Mouse (Mus musculus): ENCODE measurements around the gene Gm17631. TPM values are rescaled to one million over a fixed set of nuclear protein-coding genes. Genes with fewer than 3 reads are reported as not detected.
"Not testable (repeated sequence)": the region's sequence is repeated elsewhere in the genome, so short reads cannot be mapped to it uniquely, and the experiment has no call there.

The Gm17631 gene
- polyA plus RNA-seq (2015; fragmentation: Nextera tagmentation; extraction: Ambion mirVana): not detected in 2 replicates

DNA sequence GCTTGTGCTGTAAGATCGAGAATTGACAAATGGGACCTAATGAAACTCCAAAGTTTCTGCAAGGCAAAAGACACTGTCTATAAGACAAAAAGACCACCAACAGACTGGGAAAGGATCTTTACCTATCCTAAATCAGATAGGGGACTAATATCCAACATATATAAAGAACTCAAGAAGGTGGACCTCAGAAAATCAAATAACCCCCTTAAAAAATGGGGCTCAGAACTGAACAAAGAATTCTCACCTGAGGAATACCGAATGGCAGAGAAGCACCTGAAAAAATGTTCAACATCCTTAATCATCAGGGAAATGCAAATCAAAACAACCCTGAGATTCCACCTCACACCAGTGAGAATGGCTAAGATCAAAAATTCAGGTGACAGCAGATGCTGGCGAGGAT lies at the start of gene Gm17631:
Gm17631 (plus strand) TSS at position 301 of the 400 bp plus-strand sequence.
- H3K36me3 ChIP-seq (ENCODE audit: control insufficient read depth, insufficient read depth, low read length); H3K27me3 ChIP-seq (replicated peaks; ENCODE audit: control insufficient read depth, insufficient read depth, low read length); ATAC-seq; H3K4me3 ChIP-seq (ENCODE audit: low read length); H3K9ac ChIP-seq (ENCODE audit: low read depth, low read length); H3K4me1 ChIP-seq (ENCODE audit: control insufficient read depth, insufficient read depth, low read length); H3K9me3 ChIP-seq (ENCODE audit: control insufficient read depth, low read length); H3K4me2 ChIP-seq (ENCODE audit: low read depth, low read length); H3K27ac ChIP-seq (ENCODE audit: low read length): not testable (repeated sequence)
- WGBS: no CpG with 5 or more reads among the region's 3 CpGs

- H3K27ac ChIP-seq (ENCODE audit: low read length): no peak overlapping the region
- 64% methylated on average over 3 of the region's 3 CpGs for WGBS
- no peak for ATAC-seq
- H3K27me3 ChIP-seq (replicated peaks; ENCODE audit: control insufficient read depth, insufficient read depth, low read length): no peaks in the 10 kb centered on the region
- H3K4me1 ChIP-seq (ENCODE audit: control insufficient read depth, insufficient read depth, low read length): no peaks in the 10 kb centered on the region
- no peak overlapping the region for H3K4me3 ChIP-seq (ENCODE audit: low read length)
- no peak overlapping the region for H3K9ac ChIP-seq (ENCODE audit: low read depth, low read length)
- 0 out of 2 replicates have a peak, but pooled peaks cover 5% of the 10 kb centered on the region for H3K9me3 ChIP-seq (ENCODE audit: control insufficient read depth, low read length)
- H3K36me3 ChIP-seq (ENCODE audit: control insufficient read depth, insufficient read depth, low read length): no peaks in the 10 kb centered on the region
- H3K4me2 ChIP-seq (ENCODE audit: low read depth, low read length): no peak overlapping the region
Measured at GRCm38 (mm10) chr6:129817731-129818130, 44.7 kb upstream of the Gm17631 start.

GRCm38 (mm10) chr6:129824004-129824403 lies 38.4 kb upstream of the Gm17631 start:
- H3K4me2 ChIP-seq (ENCODE audit: low read depth, low read length): no peak overlapping the region
- no peaks in the 10 kb centered on the region for H3K27me3 ChIP-seq (replicated peaks; ENCODE audit: control insufficient read depth, insufficient read depth, low read length)
- peaks cover 9% of the 10 kb centered on the region; the same call in 1 of the 2 replicates for H3K9me3 ChIP-seq (ENCODE audit: control insufficient read depth, low read length)
- no peak overlapping the region for H3K9ac ChIP-seq (ENCODE audit: low read depth, low read length)
- ATAC-seq: no peak
- no peaks in the 10 kb centered on the region for H3K36me3 ChIP-seq (ENCODE audit: control insufficient read depth, insufficient read depth, low read length)
- no peaks in the 10 kb centered on the region for H3K4me1 ChIP-seq (ENCODE audit: control insufficient read depth, insufficient read depth, low read length)
- 87% methylated on average over 1 of the region's 1 CpGs for WGBS
- H3K27ac ChIP-seq (ENCODE audit: low read length): no peak overlapping the region
- H3K4me3 ChIP-seq (ENCODE audit: low read length): no peak overlapping the region

DNA sequence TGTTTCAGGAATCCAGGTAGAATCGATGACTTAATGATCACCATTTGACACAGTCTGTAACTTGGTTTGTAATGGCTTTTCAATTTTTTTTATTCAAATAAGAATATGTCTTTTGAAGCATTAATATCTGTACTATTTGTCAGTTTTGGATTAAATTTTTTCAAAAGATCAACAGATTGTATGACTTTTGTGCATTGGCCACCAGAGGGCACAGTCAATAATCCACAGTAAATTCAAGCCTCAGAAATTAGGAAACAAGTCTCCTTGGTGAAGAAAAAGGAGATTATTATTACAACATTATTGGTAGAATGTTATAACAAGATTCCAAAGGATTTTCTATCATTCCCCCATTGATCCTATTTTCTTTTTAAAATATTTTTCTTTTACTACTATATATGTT lies 36.9 kb upstream of the Gm17631 start:
- WGBS: 81% methylated on average over 1 of the region's 1 CpGs
- H3K27me3 ChIP-seq (replicated peaks; ENCODE audit: control insufficient read depth, insufficient read depth, low read length): no peaks in the 10 kb centered on the region
- no peak for ATAC-seq

GRCm38 (mm10) chr6:129876549-129876948 lies 14.1 kb downstream of the Gm17631 start, which contains the start of gene Klra17:
Gene Klra17 (minus strand): TSS chr6:129876672.
- H3K4me1 ChIP-seq (ENCODE audit: control insufficient read depth, insufficient read depth, low read length): no peaks in the 10 kb centered on the region
- WGBS: 50% methylated on average over 1 of the region's 1 CpGs
- no peaks in the 10 kb centered on the region for H3K9me3 ChIP-seq (ENCODE audit: control insufficient read depth, low read length)
- no peak within 1 kb of the TSS for H3K9ac ChIP-seq (ENCODE audit: low read depth, low read length)
- no peaks in the 10 kb centered on the region for H3K36me3 ChIP-seq (ENCODE audit: control insufficient read depth, insufficient read depth, low read length)
- H3K4me2 ChIP-seq (ENCODE audit: low read depth, low read length): no peak within 1 kb of the TSS
- H3K27ac ChIP-seq (ENCODE audit: low read length): no peak within 1 kb of the TSS
- H3K27me3 ChIP-seq (replicated peaks; ENCODE audit: control insufficient read depth, insufficient read depth, low read length): no peaks in the 10 kb centered on the region
- no peak within 1 kb of the TSS for H3K4me3 ChIP-seq (ENCODE audit: low read length)
- no peak for ATAC-seq

More for the DNA sequence above, 36.9 kb upstream of the Gm17631 start:
- Histone ChIP-seq H3K9ac (ENCODE audit: low read depth, low read length) (no peak overlapping the region), H3K9me3 (ENCODE audit: control insufficient read depth, low read length) (peaks cover 3% of the 10 kb centered on the region; the same call in 1 of the 2 replicates), H3K27ac (ENCODE audit: low read length) (no peak overlapping the region), H3K36me3 (ENCODE audit: control insufficient read depth, insufficient read depth, low read length) (no peaks in the 10 kb centered on the region), H3K4me1 (ENCODE audit: control insufficient read depth, insufficient read depth, low read length) (no peaks in the 10 kb centered on the region), H3K4me2 (ENCODE audit: low read depth, low read length) (no peak overlapping the region), H3K4me3 (ENCODE audit: low read length) (no peak overlapping the region)

- H3K4me2 ChIP-seq (ENCODE audit: low read depth, low read length): no peak overlapping the region
- no peak overlapping the region for H3K27ac ChIP-seq (ENCODE audit: low read length)
- H3K9me3 ChIP-seq (ENCODE audit: control insufficient read depth, low read length): no peaks in the 10 kb centered on the region
- ATAC-seq: no peak
- no peaks in the 10 kb centered on the region for H3K36me3 ChIP-seq (ENCODE audit: control insufficient read depth, insufficient read depth, low read length)
- H3K4me3 ChIP-seq (ENCODE audit: low read length): no peak overlapping the region
- 89% methylated on average over 2 of the region's 2 CpGs for WGBS
- no peak overlapping the region for H3K9ac ChIP-seq (ENCODE audit: low read depth, low read length)
- no peaks in the 10 kb centered on the region for H3K27me3 ChIP-seq (replicated peaks; ENCODE audit: control insufficient read depth, insufficient read depth, low read length)
- no peaks in the 10 kb centered on the region for H3K4me1 ChIP-seq (ENCODE audit: control insufficient read depth, insufficient read depth, low read length)
Measured at GRCm38 (mm10) chr6:129882525-129882924, 20.1 kb downstream of the Gm17631 start.

Other genes with a start within 250 kb of the Gm17631 start
- gene Klrk1, start 238.8 kb upstream of the Gm17631 start, polyA plus RNA-seq (2015; fragmentation: Nextera tagmentation; extraction: Ambion mirVana): 0.59 and 0.79 TPM in 2 replicates
- gene Klrc3, start 219.3 kb upstream of the Gm17631 start, polyA plus RNA-seq (2015; fragmentation: Nextera tagmentation; extraction: Ambion mirVana): not detected in 2 replicates
- 0.09 and 0.11 TPM in 2 replicates for gene Klrc2, start 202.0 kb upstream of the Gm17631 start, polyA plus RNA-seq (2015; fragmentation: Nextera tagmentation; extraction: Ambion mirVana)
- 0.27 and 0.49 TPM in 2 replicates for gene Klrc1, start 183.7 kb upstream of the Gm17631 start, polyA plus RNA-seq (2015; fragmentation: Nextera tagmentation; extraction: Ambion mirVana)
- gene Klri1, start 145.5 kb upstream of the Gm17631 start, polyA plus RNA-seq (2015; fragmentation: Nextera tagmentation; extraction: Ambion mirVana): not detected in 2 replicates
- 0.07 and 0.15 TPM in 2 replicates for gene Klri2, start 122.2 kb upstream of the Gm17631 start, polyA plus RNA-seq (2015; fragmentation: Nextera tagmentation; extraction: Ambion mirVana)
- not detected in 2 replicates for gene Gm156, start 78.4 kb upstream of the Gm17631 start, polyA plus RNA-seq (2015; fragmentation: Nextera tagmentation; extraction: Ambion mirVana)
- gene Klra17, start 14.0 kb downstream of the Gm17631 start, polyA plus RNA-seq (2015; fragmentation: Nextera tagmentation; extraction: Ambion mirVana): not detected in 2 replicates
- gene Klra5, start 55.0 kb downstream of the Gm17631 start, polyA plus RNA-seq (2015; fragmentation: Nextera tagmentation; extraction: Ambion mirVana): not detected in 2 replicates
- gene Klra6, start 164.3 kb downstream of the Gm17631 start, polyA plus RNA-seq (2015; fragmentation: Nextera tagmentation; extraction: Ambion mirVana): not detected in 2 replicates
- gene Klra4, start 204.6 kb downstream of the Gm17631 start, polyA plus RNA-seq (2015; fragmentation: Nextera tagmentation; extraction: Ambion mirVana): not detected in 2 replicates